Mouse (Mus musculus) G1E-ER4 (cell line): ENCODE results near the gene Klc1. TPM values are rescaled to one million over a fixed set of nuclear protein-coding genes. Genes with fewer than 3 reads are reported as not detected.

Experiments used
- GATA1 ChIP-seq: IDR thresholded peaks from one replicate; pipeline ENCODE4 v1.8.0; 2012; ENCODE audit warnings: low read length, inconsistent platforms
- polyA plus RNA-seq: library from polyadenylated mRNA; stranded (reverse); fragments of >175 nt; gene quantifications from 2 replicates; pipeline ENCODE4 v1.2.3, GENCODE M21; 2012

The Klc1 gene
- polyA plus RNA-seq, 1 experiment = 47.5 TPM

- no peak for TF ChIP-seq GATA1
Measured at GRCm38 (mm10) chr12:111816967-111817366, 58.3 kb downstream of the Klc1 start.

GRCm38 (mm10) chr12:111817991-111818390 is 59.3 kb downstream of the Klc1 start:
- no peak for TF ChIP-seq GATA1

GRCm38 (mm10) chr12:111819936-111820335 is 61.3 kb downstream of the Klc1 start:
- TF ChIP-seq GATA1 = no peak

GRCm38 (mm10) chr12:111820708-111821107 is 62.1 kb downstream of the Klc1 start:
- no peak for TF ChIP-seq GATA1

GRCm38 (mm10) chr12:111821931-111822330 is 63.3 kb downstream of the Klc1 start:
- no peak for TF ChIP-seq GATA1

GRCm38 (mm10) chr12:111827556-111827955 is 68.9 kb downstream of the Klc1 start:
- TF ChIP-seq GATA1 = no peak

GRCm38 (mm10) chr12:111829447-111829846 is 70.8 kb downstream of the Klc1 start:
- TF ChIP-seq GATA1 = no peak

GRCm38 (mm10) chr12:111829954-111830353 is 71.3 kb downstream of the Klc1 start:
- TF ChIP-seq GATA1 = no peak

DNA sequence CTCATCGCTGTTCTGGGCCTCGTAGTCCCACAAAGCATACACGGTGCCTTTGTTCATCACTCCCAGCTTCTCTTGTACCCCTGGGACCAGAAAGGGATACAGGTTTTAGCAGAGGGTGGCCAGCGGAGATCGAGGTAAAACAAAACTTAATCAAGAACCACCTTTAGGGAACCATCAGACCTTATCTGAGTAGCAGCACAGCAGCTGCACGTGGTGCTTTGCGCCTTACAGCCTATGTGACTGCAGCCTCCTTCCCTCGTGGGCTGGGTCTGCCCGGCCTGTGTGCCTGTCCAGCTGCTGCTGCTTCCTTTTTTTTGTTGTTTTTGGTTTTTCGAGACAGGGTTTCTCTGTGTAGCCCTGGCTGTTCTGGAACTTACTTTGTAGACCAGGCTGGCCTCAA is 71.7 kb downstream of the Klc1 start:
- TF ChIP-seq GATA1 = no peak

DNA sequence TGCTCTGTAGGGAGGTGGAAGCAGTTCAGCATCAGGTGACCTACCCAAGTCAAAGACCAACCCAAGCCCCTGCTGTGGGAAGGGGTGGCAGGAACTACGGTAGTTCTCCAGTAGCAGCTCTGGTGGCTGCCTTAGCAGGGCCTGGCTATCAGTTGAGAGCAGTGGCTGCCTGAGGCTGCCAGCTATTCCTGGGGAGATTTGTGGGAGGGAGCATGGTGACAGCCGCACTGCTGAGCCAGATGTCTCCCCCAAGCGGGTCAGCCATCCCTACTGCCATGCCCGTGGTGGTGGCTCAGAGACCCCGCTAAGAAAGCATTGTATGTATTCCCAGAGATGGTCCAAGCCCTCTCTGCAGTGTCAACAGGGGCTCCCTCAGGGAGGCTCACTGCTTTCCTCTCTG is 74.0 kb downstream of the Klc1 start:
- TF ChIP-seq GATA1 = no peak

DNA sequence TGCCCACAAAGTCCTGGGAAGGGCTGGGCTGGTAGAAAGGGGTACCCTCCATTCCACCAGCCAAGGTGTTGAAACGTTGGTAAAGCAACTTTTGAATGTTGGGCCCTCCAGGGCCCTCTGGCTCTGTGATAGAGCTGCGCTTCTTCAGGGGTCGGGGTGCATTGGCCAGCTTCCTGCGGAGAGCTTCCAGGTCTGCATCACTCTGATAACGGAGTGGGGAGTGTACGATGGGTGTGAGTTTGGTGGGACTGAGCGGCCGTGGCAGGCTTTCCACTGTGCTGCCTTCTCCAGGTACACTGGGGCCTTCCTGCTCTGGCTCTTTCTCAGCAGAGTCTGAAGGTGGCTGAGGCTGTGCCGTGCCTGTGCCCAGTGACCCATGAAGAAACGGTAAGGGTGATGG is 74.8 kb downstream of the Klc1 start:
- TF ChIP-seq GATA1 = no peak

DNA sequence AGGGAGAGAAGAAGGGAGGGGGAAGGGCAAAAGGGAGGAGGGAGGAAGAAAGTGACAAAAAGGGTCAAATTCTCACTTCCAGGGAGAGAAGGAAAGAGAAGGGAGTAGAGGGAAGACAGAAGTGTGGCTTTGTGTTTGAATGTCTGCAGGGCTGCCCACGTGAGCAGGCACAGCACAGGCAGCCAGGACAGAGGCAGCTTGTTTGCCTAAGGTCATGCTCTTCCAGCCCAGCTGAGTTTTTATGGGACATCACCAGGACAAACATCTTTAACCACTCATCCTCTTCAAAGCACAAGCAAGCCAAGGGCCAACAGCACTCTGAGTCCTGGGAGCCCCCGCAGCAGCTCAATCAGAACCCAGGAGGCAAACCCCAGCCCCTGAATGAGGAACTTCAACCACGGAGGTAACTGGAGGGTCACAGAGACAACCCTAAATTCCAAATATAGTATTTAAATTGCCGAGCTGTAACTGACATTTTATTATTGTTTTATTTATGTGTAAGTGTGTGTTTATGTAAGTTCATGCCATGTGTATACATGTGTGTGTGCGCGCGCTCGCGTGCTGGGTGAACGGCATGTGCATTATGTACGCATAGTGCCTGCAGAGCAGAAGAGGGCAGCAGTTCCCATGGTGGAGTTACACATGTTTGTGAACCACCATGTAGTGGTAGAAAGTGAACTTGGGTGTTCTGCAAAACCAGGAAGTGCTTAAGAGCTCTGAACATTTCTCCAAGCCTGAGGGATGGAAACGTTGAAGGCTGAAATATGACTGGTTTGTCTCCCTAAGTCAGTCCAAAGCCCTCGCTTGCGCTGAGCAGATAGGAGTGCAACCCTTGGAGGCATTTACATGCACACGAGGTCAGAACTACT is 84.2 kb downstream of the Klc1 start:
- TF ChIP-seq GATA1 = no peak

DNA sequence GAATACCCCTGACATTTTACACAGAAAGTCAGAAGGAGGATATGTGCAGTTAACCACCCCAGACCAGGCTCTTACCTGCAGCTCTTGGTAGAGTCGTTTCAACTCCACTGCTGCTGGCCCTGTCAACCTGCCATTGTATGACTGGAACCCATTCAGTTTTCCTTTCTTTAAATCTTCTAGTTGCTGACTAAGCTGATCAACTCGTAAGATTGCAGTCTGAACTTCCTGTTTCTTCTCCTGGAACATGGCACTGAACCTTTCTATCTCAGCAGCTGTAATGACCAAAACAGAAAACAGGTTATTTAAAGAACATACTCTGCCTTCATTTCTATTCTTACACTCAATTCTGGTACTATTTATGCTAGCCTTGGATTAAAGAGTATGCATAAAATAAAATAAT is 84.8 kb downstream of the Klc1 start:
- no peak for TF ChIP-seq GATA1

GRCm38 (mm10) chr12:111845953-111846352 is 87.3 kb downstream of the Klc1 start:
- TF ChIP-seq GATA1 = no peak

DNA sequence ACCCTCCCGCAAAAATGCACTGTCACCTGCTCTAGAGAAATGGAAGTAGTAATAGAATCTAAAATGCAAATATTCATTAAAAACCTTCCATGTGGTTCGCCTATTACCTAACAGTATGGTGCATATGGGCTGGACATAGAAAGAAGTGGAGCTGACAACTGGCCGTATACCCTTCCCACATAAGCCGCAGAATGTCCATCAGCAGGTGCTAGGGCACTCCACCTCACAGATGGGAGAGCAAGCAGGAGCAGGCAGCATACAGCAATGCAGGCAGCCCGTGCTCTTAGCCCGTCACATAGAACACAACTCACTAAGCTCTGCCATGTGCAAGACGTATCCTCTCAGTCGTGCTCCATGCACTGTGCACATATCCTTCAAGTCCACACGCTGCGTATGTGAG is 88.2 kb downstream of the Klc1 start:
- TF ChIP-seq GATA1 = no peak

GRCm38 (mm10) chr12:111848300-111848798 is 89.7 kb downstream of the Klc1 start:
- TF ChIP-seq GATA1 = no peak

DNA sequence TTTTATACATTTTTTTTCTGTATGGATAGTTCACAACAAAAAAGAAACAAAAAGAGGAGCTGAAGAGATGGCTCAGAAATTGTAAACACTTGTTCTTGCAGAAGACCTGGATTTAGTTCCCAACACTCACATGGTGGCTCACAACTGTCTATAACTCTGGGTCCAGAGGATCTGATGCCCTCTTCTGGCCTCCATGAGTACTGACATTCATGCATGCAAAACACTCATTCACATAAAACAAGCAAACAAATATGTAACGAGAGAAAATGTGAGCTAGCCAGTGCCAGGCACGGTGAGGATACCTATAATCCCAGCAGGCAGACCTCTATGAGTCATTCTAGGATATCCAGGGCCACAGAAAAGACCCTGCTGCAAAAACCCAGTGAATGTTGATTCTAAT is 92.6 kb downstream of the Klc1 start:
- TF ChIP-seq GATA1 = no peak
